Mouse (Mus musculus) bone marrow macrophage, adult 2 months (primary cell): ENCODE measurements at regions not wholly inside any gene's neighbourhood (a gene's known extent, or its start where the extent isn't known, plus 50 kb on each side); places are given as distances from the start of the nearest gene placed in this dataset.

ENCODE experiments used
- CTCF ChIP-seq: IDR thresholded peaks from 2 replicates; pipeline ENCODE4 v1.5.1; 2012; ENCODE audit warnings: low read depth, mild to moderate bottlenecking, low read length, moderate library complexity
- POLR2A ChIP-seq: IDR thresholded peaks from 2 replicates; pipeline ENCODE4 v1.6.1; 2012; ENCODE audit warnings: mild to moderate bottlenecking, low read depth, low read length, borderline replicate concordance

- no peak for TF ChIP-seq POLR2A
- no peak for TF ChIP-seq CTCF
These were observed 82.5 kb downstream of the Rnd3 start for GRCm38 (mm10) chr2:51066423-51066831.
